Mouse (Mus musculus) thymus, adult 18-20 months (tissue): Measurements from ENCODE around the gene Ak7.
A peak's percentile ranks its signal among the peaks of the same experiment; 100 is the strongest.

Experiments
- DNase-seq, 2 experiments: peaks; one replicate each; pipeline ENCODE4 v3.0.0; 2022; ENCODE audit warnings: mixed read lengths in 2 of 2

Gene Ak7

GRCm38 (mm10) chr12:105730851-105731460, 25.2 kb downstream of the Ak7 start:
- DNase-seq, result no peak

- no peak for DNase-seq
Observed at GRCm38 (mm10) chr12:105733370-105734159, 27.8 kb downstream of the Ak7 start.

GRCm38 (mm10) chr12:105735226-105735888, 29.6 kb downstream of the Ak7 start:
- DNase-seq, result no peak

GRCm38 (mm10) chr12:105735889-105736251, 30.1 kb downstream of the Ak7 start:
- no peak for DNase-seq

- DNase-seq, result no peak
Observed at GRCm38 (mm10) chr12:105738316-105739096, 32.7 kb downstream of the Ak7 start.

GRCm38 (mm10) chr12:105739656-105740055, 33.9 kb downstream of the Ak7 start:
- DNase-seq, result no peak

GRCm38 (mm10) chr12:105748114-105748513, 42.3 kb downstream of the Ak7 start:
- no peak for DNase-seq

GRCm38 (mm10) chr12:105753813-105754212, 48.0 kb downstream of the Ak7 start:
- no peak for DNase-seq

GRCm38 (mm10) chr12:105757816-105758497, 52.2 kb downstream of the Ak7 start:
- no peak for DNase-seq

GRCm38 (mm10) chr12:105758911-105759310, 53.1 kb downstream of the Ak7 start:
- DNase-seq, result no peak

GRCm38 (mm10) chr12:105759849-105760478, 54.2 kb downstream of the Ak7 start:
- no peak for DNase-seq

- no peak for DNase-seq
Observed at GRCm38 (mm10) chr12:105761171-105761570, 55.4 kb downstream of the Ak7 start.

- DNase-seq, result no peak
Observed at GRCm38 (mm10) chr12:105761629-105762028, 55.9 kb downstream of the Ak7 start.

- DNase-seq, result no peak
Observed at GRCm38 (mm10) chr12:105769700-105770099, 63.9 kb downstream of the Ak7 start.

GRCm38 (mm10) chr12:105774871-105775270, 69.1 kb downstream of the Ak7 start:
- DNase-seq, result no peak

- DNase-seq, result no peak
Observed at GRCm38 (mm10) chr12:105777651-105778050, 71.9 kb downstream of the Ak7 start.

- DNase-seq, result peak; percentile 83
Observed at GRCm38 (mm10) chr12:105784196-105784999, 78.6 kb downstream of the Ak7 start, which contains the start of gene Papola. Gene Papola (plus strand): TSS chr12:105784694.

- DNase-seq, result peak; percentile 69 to 80
Observed at GRCm38 (mm10) chr12:105785000-105785774, 79.4 kb downstream of the Ak7 start.

GRCm38 (mm10) chr12:105786113-105786512, 80.3 kb downstream of the Ak7 start:
- no peak for DNase-seq

- DNase-seq, result no peak
Observed at GRCm38 (mm10) chr12:105787626-105788025, 81.8 kb downstream of the Ak7 start.
